Mouse (Mus musculus) heart, postnatal 36 days (tissue): ENCODE measurements around the gene Sec61a2. TPM values are rescaled to one million over a fixed set of nuclear protein-coding genes. Genes with fewer than 3 reads are reported as not detected.

ENCODE experiments used
- DNase-seq, 2 experiments: peaks; one replicate each; pipeline ENCODE4 v3.0.0; 2021 to 2022
- intact Hi-C: fragments of 180-260 bp; cut with DNase I; formaldehyde crosslinking; loops from one replicate; pipeline ENCODE4 v1.15.1; 2025
- total RNA-seq, 2 experiments: library from RNA; stranded (reverse); gene quantifications; 2 replicates each; pipeline ENCODE4 v1.2.3; 2021

Gene Sec61a2
- total RNA-seq: 10 to 100 TPM; 12.3 to 12.5 TPM

- intact Hi-C loops: loop anchor here (2.0 kb wide), 1 partner anchor 50 kb away; the partner anchor contains the start of genes Cdc123 and Nudt5
- DNase-seq: peak; percentile 100
These were observed at the start of gene Sec61a2 for GRCm38 (mm10) chr2:5894843-5895570. Gene Sec61a2, minus strand, starts transcription at chr2:5895432.

GRCm38 (mm10) chr2:5943071-5943470 lies 47.8 kb upstream of the Sec61a2 start:
- intact Hi-C loops: no loop called here
- no peak for DNase-seq

- DNase-seq: peak; percentile 62 to 73
- intact Hi-C loops: no loop called here
These were observed 47.3 kb upstream of the Sec61a2 start, which contains the start of gene Dhtkd1 for GRCm38 (mm10) chr2:5942416-5943032. Gene Dhtkd1, minus strand, starts transcription at chr2:5942792.

GRCm38 (mm10) chr2:5941861-5942415 lies 46.7 kb upstream of the Sec61a2 start:
- intact Hi-C loops: no loop called here
- DNase-seq: no peak

GRCm38 (mm10) chr2:5940936-5941335 lies 45.7 kb upstream of the Sec61a2 start:
- no peak for DNase-seq
- intact Hi-C loops: no loop called here

GRCm38 (mm10) chr2:5939911-5940310 lies 44.7 kb upstream of the Sec61a2 start:
- no peak for DNase-seq
- intact Hi-C loops: no loop called here

GRCm38 (mm10) chr2:5939319-5939718 lies 44.1 kb upstream of the Sec61a2 start:
- no peak for DNase-seq
- intact Hi-C loops: no loop called here

- no peak for DNase-seq
These were observed 41.3 kb upstream of the Sec61a2 start for GRCm38 (mm10) chr2:5936550-5936949.

GRCm38 (mm10) chr2:5936068-5936467 lies 40.8 kb upstream of the Sec61a2 start:
- no peak for DNase-seq
- intact Hi-C loops: no loop called here

More at GRCm38 (mm10) chr2:5936550-5936949, 41.3 kb upstream of the Sec61a2 start:
- intact Hi-C loops: no loop called here

- intact Hi-C loops: no loop called here
- DNase-seq: no peak
These were observed 39.7 kb upstream of the Sec61a2 start for GRCm38 (mm10) chr2:5934936-5935335.

GRCm38 (mm10) chr2:5931938-5932337 lies 36.7 kb upstream of the Sec61a2 start:
- intact Hi-C loops: no loop called here
- DNase-seq: no peak

GRCm38 (mm10) chr2:5930291-5931054 lies 35.2 kb upstream of the Sec61a2 start:
- intact Hi-C loops: no loop called here
- DNase-seq: no peak

GRCm38 (mm10) chr2:5929793-5930192 lies 34.6 kb upstream of the Sec61a2 start:
- intact Hi-C loops: no loop called here
- no peak for DNase-seq

- intact Hi-C loops: no loop called here
- no peak for DNase-seq
These were observed 32.2 kb upstream of the Sec61a2 start for GRCm38 (mm10) chr2:5927481-5927880.

- DNase-seq: no peak
- intact Hi-C loops: no loop called here
These were observed 28.6 kb upstream of the Sec61a2 start for GRCm38 (mm10) chr2:5923786-5924185.

- intact Hi-C loops: no loop called here
- DNase-seq: no peak
These were observed 27.6 kb upstream of the Sec61a2 start for GRCm38 (mm10) chr2:5922823-5923222.

GRCm38 (mm10) chr2:5911282-5911965 lies 16.2 kb upstream of the Sec61a2 start:
- intact Hi-C loops: no loop called here
- DNase-seq: no peak

GRCm38 (mm10) chr2:5906625-5907024 lies 11.4 kb upstream of the Sec61a2 start:
- intact Hi-C loops: no loop called here
- DNase-seq: peak; percentile 13 to 51

- intact Hi-C loops: no loop called here
- DNase-seq: no peak
These were observed 10.9 kb upstream of the Sec61a2 start for GRCm38 (mm10) chr2:5906092-5906491.

GRCm38 (mm10) chr2:5900145-5900544 lies 4.9 kb upstream of the Sec61a2 start:
- no peak for DNase-seq
- intact Hi-C loops: no loop called here
